Mouse (Mus musculus) embryonic facial prominence, embryonic 12.5 days (tissue): Measurements from ENCODE around the gene Cpne2. TPM values are rescaled to one million over a fixed set of nuclear protein-coding genes. Genes with fewer than 3 reads are reported as not detected.

ENCODE experiments used
- ATAC-seq: fragments of 200-750 bp; cut with Nextera tagmentation; 2 replicates; pipeline ENCODE4 v1.8.0; 2017; ENCODE audit not compliant: insufficient number of reproducible peaks, insufficient read depth, low FRiP score, low TSS enrichment
- H3K27ac ChIP-seq: fragments of 300-500 bp; sonication (generic); 2 replicates; pipeline ENCODE4 v1.5.1; 2016; ENCODE audit warnings: mild to moderate bottlenecking
- H3K27me3 ChIP-seq: fragments of 300-500 bp; sonication (generic); 2 replicates; pipeline ENCODE4 v1.6.1; 2016; ENCODE audit warnings: mild to moderate bottlenecking, moderate library complexity
- H3K36me3 ChIP-seq: fragments of 300-500 bp; sonication (generic); 2 replicates; pipeline ENCODE4 v1.6.1; 2016; ENCODE audit warnings: mild to moderate bottlenecking
- H3K4me1 ChIP-seq: fragments of 300-500 bp; sonication (generic); 2 replicates; pipeline ENCODE4 v1.6.1; 2016
- H3K4me2 ChIP-seq: fragments of 300-500 bp; sonication (generic); replicated peaks from 2 replicates; pipeline ENCODE4 v1.6.1; 2016; ENCODE audit warnings: mild to moderate bottlenecking, moderate library complexity
- H3K4me3 ChIP-seq: fragments of 300-500 bp; sonication (generic); 2 replicates; pipeline ENCODE4 v1.5.1; 2016; ENCODE audit warnings: mild to moderate bottlenecking
- H3K9ac ChIP-seq: fragments of 300-500 bp; sonication (generic); 2 replicates; pipeline ENCODE4 v1.6.1; 2016; ENCODE audit warnings: mild to moderate bottlenecking, moderate library complexity
- H3K9me3 ChIP-seq: fragments of 300-500 bp; sonication (generic); 2 replicates; pipeline ENCODE4 v1.6.1; 2016; ENCODE audit warnings: mild to moderate bottlenecking, moderate library complexity
- WGBS: fragments of 180-500 bp; shearing (Covaris S2); methylation state at CpG from one replicate; pipeline ENCODE4 v1.1.7; 2016; 5-methylcytosine and 5-hydroxymethylcytosine counted together
- polyA plus RNA-seq: library from polyadenylated mRNA; unstranded; fragments of >200 nt; fragmentation: Nextera tagmentation; extraction: Ambion mirVana; gene quantifications from 2 replicates; pipeline ENCODE4 v1.2.1, GENCODE M21; 2016

The Cpne2 gene
- polyA plus RNA-seq, 1 experiment from 2014 or later, result 10.6 TPM

- Histone ChIP-seq H3K27ac (no peak overlapping the region), H3K4me1 (0 out of 2 replicates have a peak, but pooled peaks cover 6% of the 10 kb centered on the region), H3K27me3 (no peaks in the 10 kb centered on the region), H3K4me2 (no peak overlapping the region), H3K36me3 (no peaks in the 10 kb centered on the region), H3K4me3 (no peak overlapping the region), H3K9me3 (no peaks in the 10 kb centered on the region), H3K9ac (no peak overlapping the region)
- no peak for ATAC-seq
- WGBS, result 75% methylated on average over 6 of the region's 6 CpGs
Observed at GRCm38 (mm10) chr8:94566033-94566432, 33.2 kb downstream of the Cpne2 start.

GRCm38 (mm10) chr8:94566446-94567158 lies 33.8 kb downstream of the Cpne2 start:
- ATAC-seq, result no peak
- 0 out of 2 replicates have a peak, but pooled peaks cover 6% of the 10 kb centered on the region for H3K4me1 ChIP-seq
- H3K9me3 ChIP-seq, result no peaks in the 10 kb centered on the region
- no peaks in the 10 kb centered on the region for H3K36me3 ChIP-seq
- H3K4me2 ChIP-seq, result no peak overlapping the region
- no peak overlapping the region for H3K9ac ChIP-seq
- no peak overlapping the region for H3K27ac ChIP-seq
- no peak overlapping the region for H3K4me3 ChIP-seq
- 61% methylated on average over 15 of the region's 15 CpGs for WGBS
- H3K27me3 ChIP-seq, result no peaks in the 10 kb centered on the region

GRCm38 (mm10) chr8:94567159-94567849 lies 34.5 kb downstream of the Cpne2 start:
- Histone ChIP-seq H3K36me3 (no peaks in the 10 kb centered on the region), H3K4me1 (0 out of 2 replicates have a peak, but pooled peaks cover 6% of the 10 kb centered on the region), H3K9me3 (no peaks in the 10 kb centered on the region), H3K27ac (no peak overlapping the region), H3K27me3 (no peaks in the 10 kb centered on the region), H3K9ac (no peak overlapping the region), H3K4me3 (no peak overlapping the region), H3K4me2 (no peak overlapping the region)
- 72% methylated on average over 8 of the region's 8 CpGs for WGBS
- no peak; the same call in 1 of the 2 replicates for ATAC-seq

GRCm38 (mm10) chr8:94568098-94568497 lies 35.3 kb downstream of the Cpne2 start:
- Histone ChIP-seq H3K9ac (no peak overlapping the region), H3K4me2 (no peak overlapping the region), H3K27ac (no peak overlapping the region), H3K36me3 (peaks cover 2% of the 10 kb centered on the region; the same call in 1 of the 2 replicates), H3K27me3 (no peaks in the 10 kb centered on the region), H3K4me1 (0 out of 2 replicates have a peak, but pooled peaks cover 6% of the 10 kb centered on the region), H3K4me3 (no peak overlapping the region), H3K9me3 (no peaks in the 10 kb centered on the region)
- ATAC-seq, result no peak
- WGBS, result 78% methylated on average over 8 of the region's 8 CpGs

GRCm38 (mm10) chr8:94569419-94569818 lies 36.6 kb downstream of the Cpne2 start:
- no peaks in the 10 kb centered on the region for H3K27me3 ChIP-seq
- H3K4me1 ChIP-seq, result 0 out of 2 replicates have a peak, but pooled peaks cover 6% of the 10 kb centered on the region
- H3K4me2 ChIP-seq, result no peak overlapping the region
- no peaks in the 10 kb centered on the region for H3K9me3 ChIP-seq
- H3K9ac ChIP-seq, result no peak overlapping the region
- H3K27ac ChIP-seq, result no peak overlapping the region
- H3K4me3 ChIP-seq, result no peak overlapping the region
- H3K36me3 ChIP-seq, result peaks cover 15% of the 10 kb centered on the region
- 80% methylated on average over 1 of the region's 1 CpGs for WGBS
- no peak for ATAC-seq

- H3K27ac ChIP-seq, result no peak overlapping the region
- H3K4me2 ChIP-seq, result no peak overlapping the region
- H3K36me3 ChIP-seq, result peaks cover 39% of the 10 kb centered on the region
- no peak for ATAC-seq
- H3K9ac ChIP-seq, result no peak overlapping the region
- H3K4me1 ChIP-seq, result 0 out of 2 replicates have a peak, but pooled peaks cover 3% of the 10 kb centered on the region
- 75% methylated on average over 2 of the region's 2 CpGs for WGBS
- no peak overlapping the region for H3K4me3 ChIP-seq
- no peaks in the 10 kb centered on the region for H3K27me3 ChIP-seq
- H3K9me3 ChIP-seq, result no peaks in the 10 kb centered on the region
Observed at GRCm38 (mm10) chr8:94571896-94572295, 39.1 kb downstream of the Cpne2 start.

- Histone ChIP-seq H3K4me3 (no peak overlapping the region), H3K27me3 (no peaks in the 10 kb centered on the region), H3K27ac (no peak overlapping the region), H3K9ac (no peak overlapping the region), H3K4me1 (no peaks in the 10 kb centered on the region), H3K9me3 (no peaks in the 10 kb centered on the region), H3K4me2 (no peak overlapping the region), H3K36me3 (peaks cover 62% of the 10 kb centered on the region)
- no peak for ATAC-seq
- WGBS, result 89% methylated on average over 16 of the region's 16 CpGs
Observed at GRCm38 (mm10) chr8:94574159-94574907, 41.5 kb downstream of the Cpne2 start.

GRCm38 (mm10) chr8:94575148-94575547 lies 42.4 kb downstream of the Cpne2 start:
- Histone ChIP-seq H3K27ac (no peak overlapping the region), H3K4me3 (no peak overlapping the region), H3K9ac (no peak overlapping the region), H3K9me3 (no peaks in the 10 kb centered on the region), H3K4me2 (no peak overlapping the region), H3K4me1 (no peaks in the 10 kb centered on the region), H3K36me3 (peaks cover 62% of the 10 kb centered on the region), H3K27me3 (no peaks in the 10 kb centered on the region)
- no peak for ATAC-seq
- WGBS, result 91% methylated on average over 4 of the region's 4 CpGs

- no peak overlapping the region for H3K9ac ChIP-seq
- ATAC-seq, result no peak
- no peaks in the 10 kb centered on the region for H3K9me3 ChIP-seq
- no peaks in the 10 kb centered on the region for H3K4me1 ChIP-seq
- H3K4me3 ChIP-seq, result no peak overlapping the region
- H3K27ac ChIP-seq, result no peak overlapping the region
- peaks cover 72% of the 10 kb centered on the region for H3K36me3 ChIP-seq
- H3K4me2 ChIP-seq, result no peak overlapping the region
- no peaks in the 10 kb centered on the region for H3K27me3 ChIP-seq
- WGBS, result 88% methylated on average over 7 of the region's 7 CpGs
Observed at GRCm38 (mm10) chr8:94581820-94582483, 49.2 kb downstream of the Cpne2 start.

GRCm38 (mm10) chr8:94582569-94582968 lies 49.8 kb downstream of the Cpne2 start:
- Histone ChIP-seq H3K4me3 (no peak overlapping the region), H3K27ac (no peak overlapping the region), H3K9me3 (no peaks in the 10 kb centered on the region), H3K27me3 (no peaks in the 10 kb centered on the region), H3K4me2 (no peak overlapping the region), H3K36me3 (peaks cover 72% of the 10 kb centered on the region), H3K9ac (no peak overlapping the region), H3K4me1 (no peaks in the 10 kb centered on the region)
- ATAC-seq, result no peak
- WGBS, result 88% methylated on average over 6 of the region's 6 CpGs

- Histone ChIP-seq H3K27me3 (no peaks in the 10 kb centered on the region), H3K4me2 (no peak overlapping the region), H3K9me3 (no peaks in the 10 kb centered on the region), H3K9ac (no peak overlapping the region), H3K4me3 (no peak overlapping the region), H3K4me1 (no peaks in the 10 kb centered on the region), H3K27ac (no peak overlapping the region), H3K36me3 (peaks cover 72% of the 10 kb centered on the region)
- ATAC-seq, result no peak
- 60% methylated on average over 4 of the region's 4 CpGs for WGBS
Observed at GRCm38 (mm10) chr8:94584238-94584817, 51.5 kb downstream of the Cpne2 start.
